Mouse (Mus musculus) midbrain, postnatal 0 days (tissue): ENCODE measurements around the gene Faxc. TPM values are rescaled to one million over a fixed set of nuclear protein-coding genes. Genes with fewer than 3 reads are reported as not detected.

ENCODE experiments used
- ATAC-seq: fragments of 200-750 bp; cut with Nextera tagmentation; 2 replicates; pipeline ENCODE4 v1.8.0; 2017; ENCODE audit warnings: moderate number of reproducible peaks, mild to moderate bottlenecking, moderate TSS enrichment, moderate library complexity; ENCODE audit not compliant: low FRiP score
- DNase-seq: peaks from one replicate; pipeline ENCODE4 v3.0.0-alpha.2; 2015; ENCODE audit warnings: low spot score
- H3K27ac ChIP-seq: fragments of 300-500 bp; sonication (generic); 2 replicates; pipeline ENCODE4 v1.5.1; 2014; ENCODE audit warnings: low read depth, mild to moderate bottlenecking, low read length, mixed read lengths
- H3K27me3 ChIP-seq: fragments of 300-500 bp; sonication (generic); 2 replicates; pipeline ENCODE4 v1.6.1; 2014; ENCODE audit warnings: low read length, control low read depth, mixed read lengths; ENCODE audit not compliant: insufficient read depth
- H3K36me3 ChIP-seq: fragments of 300-500 bp; sonication (generic); 2 replicates; pipeline ENCODE4 v1.6.1; 2014; ENCODE audit warnings: low read length, control low read depth, mixed read lengths; ENCODE audit not compliant: insufficient read depth
- H3K4me1 ChIP-seq: fragments of 300-500 bp; sonication (generic); 2 replicates; pipeline ENCODE4 v1.6.1; 2014; ENCODE audit warnings: mild to moderate bottlenecking, control low read depth, antibody characterized with exemption, low read length, mixed read lengths; ENCODE audit not compliant: insufficient read depth
- H3K4me2 ChIP-seq: fragments of 300-500 bp; sonication (generic); 2 replicates; pipeline ENCODE4 v1.6.1; 2014; ENCODE audit warnings: low read depth, mild to moderate bottlenecking, low read length, mixed read lengths; ENCODE audit not compliant: poor library complexity, severe bottlenecking
- H3K4me3 ChIP-seq: fragments of 300-500 bp; sonication (generic); 2 replicates; pipeline ENCODE4 v1.5.1; 2014; ENCODE audit warnings: low read depth, mild to moderate bottlenecking, low read length, moderate library complexity
- H3K9ac ChIP-seq: fragments of 300-500 bp; sonication (generic); replicated peaks from 2 replicates; pipeline ENCODE4 v1.6.1; 2014; ENCODE audit warnings: mild to moderate bottlenecking, low read length, moderate library complexity, mixed read lengths; ENCODE audit not compliant: poor library complexity, severe bottlenecking
- H3K9me3 ChIP-seq: fragments of 300-500 bp; sonication (generic); 2 replicates; pipeline ENCODE4 v1.6.1; 2016; ENCODE audit warnings: low read length, control low read depth
- CTCF ChIP-seq: IDR thresholded peaks from 2 replicates; pipeline ENCODE4 v1.5.1; 2016; ENCODE audit warnings: antibody characterized with exemption, mild to moderate bottlenecking
- WGBS: fragments of 180-500 bp; shearing (Covaris S2); extraction: QIAGEN DNeasy Blood & Tissue Kit; methylation state at CpG from one replicate; pipeline ENCODE4 v1.1.7; 2014; 5-methylcytosine and 5-hydroxymethylcytosine counted together
- polyA plus RNA-seq: library from polyadenylated mRNA; unstranded; fragments of >200 nt; fragmentation: Nextera tagmentation; extraction: Ambion mirVana; gene quantifications from 2 replicates; pipeline ENCODE4 v1.2.1, GENCODE M21; 2015
- total RNA-seq: library from RNA; depleted of rRNA; stranded (reverse); fragments of >200 nt; gene quantifications from 2 replicates; pipeline ENCODE4 v1.2.3, GENCODE M21; 2014

Faxc gene
- total and polyA plus RNA-seq, 2 experiments from 2014 or later = 12.2 to 64.0 TPM

GRCm38 (mm10) chr4:21936424-21936823, 5.3 kb downstream of the Faxc start:
- no peak overlapping the region for H3K27ac ChIP-seq
- peaks cover 9% of the 10 kb centered on the region; the same call in 1 of the 2 replicates for H3K4me1 ChIP-seq
- H3K4me3 ChIP-seq = no peak overlapping the region
- peaks cover 4% of the 10 kb centered on the region; the same call in 1 of the 2 replicates for H3K36me3 ChIP-seq
- no peak for DNase-seq
- no peak overlapping the region for H3K4me2 ChIP-seq
- 93% methylated on average over 9 of the region's 9 CpGs for WGBS
- no peak overlapping the region for H3K9ac ChIP-seq
- no peaks in the 10 kb centered on the region for H3K9me3 ChIP-seq
- no peak for ATAC-seq
- H3K27me3 ChIP-seq = no peaks in the 10 kb centered on the region
- no peak for TF ChIP-seq CTCF

DNA sequence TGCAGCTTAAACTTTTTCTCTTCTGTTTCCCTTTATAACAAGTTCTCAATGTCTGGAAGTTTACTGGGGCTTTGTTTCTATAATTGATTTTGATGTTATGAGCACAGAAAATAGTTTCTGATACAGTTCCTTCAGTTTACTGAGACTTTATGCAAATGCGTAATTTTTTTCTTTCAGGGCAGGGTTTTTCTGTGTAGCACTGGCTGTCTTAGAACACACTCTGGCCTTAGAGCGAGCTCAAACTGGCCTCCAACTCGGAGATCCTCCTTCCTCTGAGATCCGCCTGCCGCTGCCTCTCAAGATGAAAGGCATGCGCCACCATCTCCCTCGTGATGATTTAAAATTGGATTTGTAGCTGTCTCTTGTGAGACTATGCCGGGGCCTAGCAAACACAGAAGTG, 6.8 kb downstream of the Faxc start:
- Histone ChIP-seq H3K4me1 (peaks cover 9% of the 10 kb centered on the region; the same call in 1 of the 2 replicates), H3K27me3 (no peaks in the 10 kb centered on the region), H3K9ac (no peak overlapping the region), H3K9me3 (no peaks in the 10 kb centered on the region), H3K4me3 (no peak overlapping the region), H3K36me3 (peaks cover 4% of the 10 kb centered on the region; the same call in 1 of the 2 replicates), H3K4me2 (no peak overlapping the region), H3K27ac (no peak overlapping the region)
- no peak for TF ChIP-seq CTCF
- DNase-seq (no peak), ATAC-seq (no peak)
- 78% methylated on average over 8 of the region's 8 CpGs for WGBS

DNA sequence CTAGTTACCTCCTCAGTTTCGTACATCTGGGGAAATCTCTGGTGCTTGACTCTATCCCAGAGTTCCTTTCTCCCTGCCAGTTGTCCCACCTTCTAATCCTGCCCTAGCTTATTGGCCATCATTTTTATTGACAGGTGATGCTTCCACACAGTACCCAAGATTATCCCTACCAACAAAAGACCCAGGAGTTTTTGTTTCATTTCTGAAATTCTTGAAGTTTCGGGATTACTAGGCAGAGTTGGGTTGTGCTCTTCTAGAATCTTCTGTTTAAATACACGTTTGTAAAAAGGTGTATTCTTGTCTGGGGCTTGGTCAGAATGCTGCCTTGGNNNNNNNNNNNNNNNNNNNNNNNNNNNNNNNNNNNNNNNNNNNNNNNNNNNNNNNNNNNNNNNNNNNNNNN, 13.5 kb downstream of the Faxc start:
- Histone ChIP-seq H3K36me3 (peaks cover 10% of the 10 kb centered on the region; the same call in 1 of the 2 replicates), H3K9me3 (no peaks in the 10 kb centered on the region), H3K4me1 (no peaks in the 10 kb centered on the region), H3K27ac (no peak overlapping the region), H3K27me3 (no peaks in the 10 kb centered on the region), H3K9ac (no peak overlapping the region), H3K4me2 (no peak overlapping the region), H3K4me3 (no peak overlapping the region)
- DNase-seq (no peak), ATAC-seq (no peak)
- no peak for TF ChIP-seq CTCF
- 87% methylated on average over 3 of the region's 3 CpGs for WGBS

DNA sequence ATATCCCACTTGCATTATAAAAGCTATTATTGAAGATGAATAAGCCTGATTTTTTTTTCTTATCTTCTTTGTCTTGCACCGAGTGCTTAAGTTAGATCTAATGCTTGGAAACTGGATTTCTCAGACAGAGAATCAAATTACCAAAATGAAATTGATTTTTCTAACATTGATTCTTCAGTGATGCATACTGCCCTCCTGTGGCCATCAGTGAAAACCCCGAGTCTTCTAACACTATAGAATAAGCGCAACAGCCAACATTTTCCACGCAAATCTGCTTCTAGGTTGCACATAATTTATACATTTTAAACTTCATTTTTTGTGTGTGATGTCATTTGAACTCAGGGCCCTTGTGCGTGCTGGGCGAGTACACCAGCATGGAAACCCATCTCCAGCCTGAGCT, 20.3 kb downstream of the Faxc start:
- H3K4me1 ChIP-seq = no peaks in the 10 kb centered on the region
- H3K4me2 ChIP-seq = no peak overlapping the region
- no peaks in the 10 kb centered on the region for H3K27me3 ChIP-seq
- DNase-seq = peak; percentile 75
- H3K36me3 ChIP-seq = peaks cover 17% of the 10 kb centered on the region
- no peak overlapping the region for H3K4me3 ChIP-seq
- peak; percentile 79 for TF ChIP-seq CTCF
- no peak overlapping the region for H3K9ac ChIP-seq
- 40% methylated on average over 6 of the region's 6 CpGs for WGBS
- H3K9me3 ChIP-seq = no peaks in the 10 kb centered on the region
- H3K27ac ChIP-seq = no peak overlapping the region
- ATAC-seq = peak; percentile 58; the same call in 1 of the 2 replicates

- ATAC-seq (no peak), DNase-seq (no peak)
- Histone ChIP-seq H3K36me3 (peaks cover 17% of the 10 kb centered on the region), H3K4me1 (no peaks in the 10 kb centered on the region), H3K9ac (no peak overlapping the region), H3K4me2 (no peak overlapping the region), H3K9me3 (no peaks in the 10 kb centered on the region), H3K27ac (no peak overlapping the region), H3K4me3 (no peak overlapping the region), H3K27me3 (no peaks in the 10 kb centered on the region)
- 77% methylated on average over 2 of the region's 2 CpGs for WGBS
- no peak for TF ChIP-seq CTCF
Observed at GRCm38 (mm10) chr4:21952255-21952654, 21.1 kb downstream of the Faxc start.

DNA sequence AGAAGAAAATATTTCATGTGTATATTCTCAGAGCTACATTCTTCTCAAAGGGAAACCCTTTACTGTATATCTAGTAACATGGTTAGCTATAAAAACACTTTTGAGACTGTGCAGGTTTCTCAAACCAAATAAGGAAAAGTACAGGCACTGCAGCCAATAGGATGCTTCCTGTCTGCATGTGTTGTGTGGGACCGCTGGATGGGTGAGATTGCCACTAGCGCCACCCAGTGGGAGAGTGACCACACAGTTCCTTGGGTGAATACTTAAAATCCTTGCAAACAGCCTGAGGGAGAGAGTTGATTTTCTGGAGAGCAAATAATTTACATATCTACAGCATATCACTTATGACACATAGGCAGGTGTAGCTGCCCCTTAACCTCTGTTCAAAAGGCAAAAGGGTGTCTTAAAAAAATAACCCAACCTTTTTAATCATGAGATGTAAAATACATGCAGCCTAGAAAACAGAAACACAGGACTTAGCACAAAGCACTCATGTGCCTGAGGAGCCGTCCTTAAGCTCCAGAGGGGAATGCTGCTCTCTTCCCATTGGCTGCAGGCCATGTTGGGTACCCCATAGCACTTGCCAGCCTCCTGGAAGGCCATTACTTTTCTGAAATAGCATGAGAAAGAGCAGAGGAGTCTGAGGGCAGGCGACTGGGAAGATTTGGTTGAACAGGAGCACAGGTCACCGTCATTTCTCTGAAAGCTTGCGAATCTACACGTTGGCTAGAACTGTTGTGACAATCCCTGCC, 26.6 kb downstream of the Faxc start:
- peak; percentile 58 for ATAC-seq
- H3K4me2 ChIP-seq = no peak overlapping the region

More for the DNA sequence above, 26.6 kb downstream of the Faxc start:
- DNase-seq = peak; percentile 59
- TF ChIP-seq CTCF = peak; percentile 69
- Histone ChIP-seq H3K9ac (no peak overlapping the region), H3K36me3 (peaks cover 31% of the 10 kb centered on the region), H3K9me3 (no peaks in the 10 kb centered on the region), H3K4me1 (no peaks in the 10 kb centered on the region), H3K27me3 (no peaks in the 10 kb centered on the region), H3K27ac (no peak overlapping the region), H3K4me3 (no peak overlapping the region)
- WGBS = 59% methylated on average over 7 of the region's 7 CpGs
